Mouse (Mus musculus) intestine, embryonic 16.5 days (tissue): ENCODE measurements around the gene Akap10. TPM values are rescaled to one million over a fixed set of nuclear protein-coding genes. Genes with fewer than 3 reads are reported as not detected.

Source experiments
- ATAC-seq: fragments of 200-750 bp; cut with Nextera tagmentation; 2 replicates; pipeline ENCODE4 v1.8.0; 2017; ENCODE audit warnings: moderate TSS enrichment, moderate library complexity
- H3K27ac ChIP-seq: fragments of 300-500 bp; sonication (generic); 2 replicates; pipeline ENCODE4 v1.5.1; 2014; ENCODE audit warnings: mild to moderate bottlenecking, low read length
- H3K27me3 ChIP-seq: fragments of 300-500 bp; sonication (generic); replicated peaks from 2 replicates; pipeline ENCODE4 v1.6.1; 2014; ENCODE audit warnings: low read length, control low read depth, mixed read lengths; ENCODE audit not compliant: control insufficient read depth, insufficient read depth
- H3K36me3 ChIP-seq: fragments of 300-500 bp; sonication (generic); 2 replicates; pipeline ENCODE4 v1.6.1; 2014; ENCODE audit warnings: low read length, control low read depth; ENCODE audit not compliant: control insufficient read depth, insufficient read depth
- H3K4me1 ChIP-seq: fragments of 300-500 bp; sonication (generic); 2 replicates; pipeline ENCODE4 v1.6.1; 2014; ENCODE audit warnings: low read length, control low read depth, mixed read lengths; ENCODE audit not compliant: control insufficient read depth, insufficient read depth
- H3K4me2 ChIP-seq: fragments of 300-500 bp; sonication (generic); 2 replicates; pipeline ENCODE4 v1.6.1; 2014; ENCODE audit warnings: low read depth, low read length, control low read depth
- H3K4me3 ChIP-seq: fragments of 300-500 bp; sonication (generic); 2 replicates; pipeline ENCODE4 v1.5.1; 2014; ENCODE audit warnings: mild to moderate bottlenecking, low read length
- H3K9ac ChIP-seq: fragments of 300-500 bp; sonication (generic); 2 replicates; pipeline ENCODE4 v1.6.1; 2014; ENCODE audit warnings: low read depth, low read length
- H3K9me3 ChIP-seq: fragments of 300-500 bp; sonication (generic); 2 replicates; pipeline ENCODE4 v1.6.1; 2016; ENCODE audit warnings: low read length, control low read depth; ENCODE audit not compliant: control insufficient read depth
- WGBS: fragments of 180-500 bp; shearing (Covaris S2); extraction: QIAGEN DNeasy Blood & Tissue Kit; methylation state at CpG from one replicate; pipeline ENCODE4 v1.1.7; 2014; 5-methylcytosine and 5-hydroxymethylcytosine counted together
- polyA plus RNA-seq: library from polyadenylated mRNA; unstranded; fragments of >200 nt; fragmentation: Nextera tagmentation; extraction: Ambion mirVana; gene quantifications from 2 replicates; pipeline ENCODE4 v1.2.1, GENCODE M21; 2015

Gene Akap10
- 12.3 and 13.0 TPM in 2 replicates for polyA plus RNA-seq

- peak; percentile 96 for ATAC-seq
- H3K27me3 ChIP-seq: no peaks in the 10 kb centered on the region
- H3K4me2 ChIP-seq: peak within 1 kb of the TSS; percentile 82
- H3K4me1 ChIP-seq: peaks cover 20% of the 10 kb centered on the region
- peak within 1 kb of the TSS; percentile 98 for H3K27ac ChIP-seq
- no peaks in the 10 kb centered on the region for H3K36me3 ChIP-seq
- peak within 1 kb of the TSS; percentile 98 for H3K9ac ChIP-seq
- peak within 1 kb of the TSS; percentile 85 for H3K4me3 ChIP-seq
- WGBS: under 1% methylated on average over 43 of the region's 43 CpGs
- no peaks in the 10 kb centered on the region for H3K9me3 ChIP-seq
These were observed at the start of gene Akap10 for GRCm38 (mm10) chr11:61930098-61930517. Akap10 (minus strand) TSS chr11:61930252.

- no peaks in the 10 kb centered on the region for H3K27me3 ChIP-seq
- H3K36me3 ChIP-seq: no peaks in the 10 kb centered on the region
- H3K9me3 ChIP-seq: no peaks in the 10 kb centered on the region
- WGBS: 81% methylated on average over 1 of the region's 1 CpGs
- no peak overlapping the region for H3K4me2 ChIP-seq
- no peak overlapping the region for H3K4me3 ChIP-seq
- H3K4me1 ChIP-seq: no peaks in the 10 kb centered on the region
- H3K27ac ChIP-seq: no peak overlapping the region
- no peak overlapping the region for H3K9ac ChIP-seq
- ATAC-seq: no peak
These were observed 45.7 kb upstream of the Akap10 start for GRCm38 (mm10) chr11:61975783-61976182.

DNA sequence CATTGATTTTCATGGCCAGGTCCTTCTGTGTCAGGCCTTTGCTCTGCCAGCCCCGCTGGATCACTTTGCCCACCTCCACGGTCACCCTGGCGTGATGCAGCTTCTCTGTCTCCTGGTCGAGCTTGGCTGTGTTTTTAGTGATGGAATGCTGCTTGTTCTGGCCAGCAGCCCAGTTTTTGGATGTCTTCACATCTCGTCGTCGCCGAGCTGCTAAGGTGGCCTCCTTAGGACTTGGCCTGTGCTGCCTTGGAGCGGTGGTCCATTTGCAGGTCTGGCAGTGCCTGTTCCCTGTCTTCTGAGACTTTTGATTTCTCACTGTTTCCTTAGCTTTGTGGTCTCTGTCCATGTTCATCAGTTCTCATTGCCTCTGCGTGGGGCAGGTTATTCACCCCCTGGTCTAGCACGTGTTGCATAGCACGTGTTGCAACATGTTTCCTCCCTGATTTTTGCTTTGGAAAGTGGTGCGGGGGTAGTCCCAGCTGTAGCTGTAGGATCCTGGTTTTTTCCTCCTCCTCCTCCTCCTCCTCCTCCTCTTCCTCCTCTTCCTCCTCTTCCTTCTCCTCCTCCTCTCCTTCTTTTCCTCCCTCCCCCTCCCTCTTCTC lies 44.2 kb upstream of the Akap10 start:
- no peaks in the 10 kb centered on the region for H3K4me1 ChIP-seq
- H3K27ac ChIP-seq: no peak overlapping the region
- WGBS: 62% methylated on average over 13 of the region's 13 CpGs
- H3K9ac ChIP-seq: no peak overlapping the region
- no peaks in the 10 kb centered on the region for H3K27me3 ChIP-seq
- ATAC-seq: no peak
- no peak overlapping the region for H3K4me2 ChIP-seq
- H3K4me3 ChIP-seq: no peak overlapping the region
- no peaks in the 10 kb centered on the region for H3K36me3 ChIP-seq
- H3K9me3 ChIP-seq: no peaks in the 10 kb centered on the region

GRCm38 (mm10) chr11:61971441-61972221 lies 41.6 kb upstream of the Akap10 start:
- no peaks in the 10 kb centered on the region for H3K9me3 ChIP-seq
- H3K27ac ChIP-seq: no peak overlapping the region
- H3K4me3 ChIP-seq: no peak overlapping the region
- no peak overlapping the region for H3K9ac ChIP-seq
- no peak overlapping the region for H3K4me2 ChIP-seq
- ATAC-seq: no peak
- H3K4me1 ChIP-seq: no peaks in the 10 kb centered on the region
- WGBS: 52% methylated on average over 7 of the region's 7 CpGs
- no peaks in the 10 kb centered on the region for H3K36me3 ChIP-seq
- no peaks in the 10 kb centered on the region for H3K27me3 ChIP-seq

- no peaks in the 10 kb centered on the region for H3K36me3 ChIP-seq
- no peak overlapping the region for H3K4me3 ChIP-seq
- no peak for ATAC-seq
- 51% methylated on average over 5 of the region's 5 CpGs for WGBS
- H3K27ac ChIP-seq: no peak overlapping the region
- no peaks in the 10 kb centered on the region for H3K4me1 ChIP-seq
- no peaks in the 10 kb centered on the region for H3K9me3 ChIP-seq
- no peak overlapping the region for H3K9ac ChIP-seq
- H3K4me2 ChIP-seq: no peak overlapping the region
- no peaks in the 10 kb centered on the region for H3K27me3 ChIP-seq
These were observed 40.8 kb upstream of the Akap10 start for GRCm38 (mm10) chr11:61970901-61971300.

DNA sequence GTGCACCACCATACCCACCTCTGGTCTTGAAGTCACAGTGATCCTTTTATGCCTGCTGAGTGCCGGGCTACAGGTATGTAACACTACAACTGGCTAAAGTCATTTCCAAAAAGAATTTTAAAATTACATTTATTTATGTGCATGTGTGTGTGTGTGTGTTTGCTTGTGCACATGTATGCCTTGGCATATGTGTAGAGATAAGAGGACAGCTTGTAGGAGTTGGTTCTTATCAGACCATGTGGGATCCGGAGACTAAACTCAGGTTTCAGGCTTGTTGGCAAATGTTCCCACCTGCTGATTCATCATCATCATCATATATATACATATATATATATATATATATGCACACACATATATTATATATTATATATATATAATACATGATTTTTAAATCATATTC lies 38.8 kb upstream of the Akap10 start:
- Histone ChIP-seq H3K4me1 (no peaks in the 10 kb centered on the region), H3K4me2 (no peak overlapping the region), H3K27ac (no peak overlapping the region), H3K36me3 (no peaks in the 10 kb centered on the region), H3K4me3 (no peak overlapping the region), H3K9me3 (no peaks in the 10 kb centered on the region), H3K27me3 (no peaks in the 10 kb centered on the region), H3K9ac (no peak overlapping the region)
- ATAC-seq: no peak
- WGBS: 88% methylated on average over 2 of the region's 2 CpGs

DNA sequence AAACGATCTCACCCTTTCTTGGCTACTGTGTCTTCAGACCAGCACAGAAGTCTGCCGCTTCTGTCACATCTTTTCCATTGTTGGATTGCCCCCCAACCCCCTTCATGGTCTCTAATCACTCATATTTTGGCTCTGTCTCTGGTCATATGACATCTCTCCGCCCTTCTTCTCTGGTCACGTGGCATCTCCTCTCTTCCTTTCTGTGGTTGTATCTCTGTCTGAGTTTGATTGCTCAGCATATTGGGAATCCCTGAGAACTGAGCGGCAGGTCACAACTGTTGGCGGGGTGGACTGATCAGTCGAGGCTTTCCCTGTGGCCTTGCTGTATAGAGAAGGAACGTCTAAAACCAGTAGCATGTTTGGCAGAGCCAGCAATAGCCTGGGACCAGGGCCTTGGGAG lies 37.0 kb upstream of the Akap10 start:
- H3K27ac ChIP-seq: no peak overlapping the region
- no peak overlapping the region for H3K4me3 ChIP-seq
- no peaks in the 10 kb centered on the region for H3K27me3 ChIP-seq
- no peaks in the 10 kb centered on the region for H3K36me3 ChIP-seq
- H3K9me3 ChIP-seq: no peaks in the 10 kb centered on the region
- H3K4me2 ChIP-seq: no peak overlapping the region
- ATAC-seq: no peak
- no peaks in the 10 kb centered on the region for H3K4me1 ChIP-seq
- no peak overlapping the region for H3K9ac ChIP-seq
- WGBS: 86% methylated on average over 8 of the region's 8 CpGs

DNA sequence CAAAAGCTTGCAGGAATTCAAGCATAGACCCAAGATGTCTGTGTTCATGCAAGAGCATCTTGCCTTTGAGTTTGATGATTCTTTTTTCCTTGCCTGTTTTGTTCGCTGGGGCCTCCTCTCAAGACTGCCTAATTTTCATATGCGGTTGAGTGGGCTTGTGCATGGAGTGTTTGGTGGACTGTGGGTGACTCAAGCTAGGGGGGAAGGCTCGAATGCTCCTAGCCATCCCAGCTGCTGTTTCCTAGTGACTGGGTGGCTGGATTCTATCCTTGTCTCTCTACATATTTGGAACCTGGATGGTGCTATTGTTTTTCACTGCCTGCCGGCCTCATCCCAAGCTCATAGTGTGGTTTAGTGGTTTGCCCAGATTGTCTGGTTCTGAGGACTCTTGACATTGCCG lies 34.6 kb upstream of the Akap10 start:
- no peak overlapping the region for H3K9ac ChIP-seq
- no peak overlapping the region for H3K4me3 ChIP-seq
- H3K27me3 ChIP-seq: no peaks in the 10 kb centered on the region
- no peak for ATAC-seq
- no peak overlapping the region for H3K27ac ChIP-seq
- no peak overlapping the region for H3K4me2 ChIP-seq
- H3K4me1 ChIP-seq: no peaks in the 10 kb centered on the region
- 83% methylated on average over 5 of the region's 5 CpGs for WGBS
- no peaks in the 10 kb centered on the region for H3K36me3 ChIP-seq
- no peaks in the 10 kb centered on the region for H3K9me3 ChIP-seq

DNA sequence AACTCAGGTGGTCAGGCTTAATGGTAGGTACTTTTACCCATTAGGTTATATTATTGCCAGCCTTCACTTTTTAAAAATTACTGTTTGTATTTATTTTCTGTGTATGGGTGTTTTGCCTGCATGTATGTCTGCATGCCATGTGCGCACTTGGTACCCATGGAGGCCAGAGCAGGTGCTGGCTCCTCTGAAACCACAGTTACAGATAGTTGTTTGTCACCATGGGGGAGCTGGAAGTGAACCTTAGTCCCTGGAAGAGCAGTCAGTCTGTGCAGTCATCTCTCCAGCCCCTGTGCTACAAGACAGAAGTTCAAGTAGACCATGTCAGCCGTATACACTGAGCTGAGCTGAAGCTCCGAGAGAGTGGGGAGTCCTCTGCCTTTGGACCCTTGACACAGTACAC lies 33.1 kb upstream of the Akap10 start:
- H3K27ac ChIP-seq: no peak overlapping the region
- no peaks in the 10 kb centered on the region for H3K9me3 ChIP-seq
- ATAC-seq: no peak
- 89% methylated on average over 3 of the region's 3 CpGs for WGBS
- no peak overlapping the region for H3K9ac ChIP-seq
- no peaks in the 10 kb centered on the region for H3K27me3 ChIP-seq
- H3K36me3 ChIP-seq: no peaks in the 10 kb centered on the region
- H3K4me3 ChIP-seq: no peak overlapping the region
- H3K4me2 ChIP-seq: no peak overlapping the region
- no peaks in the 10 kb centered on the region for H3K4me1 ChIP-seq
